Mouse (Mus musculus) right cerebral cortex, postnatal 25 days (tissue): ENCODE measurements around the gene Barhl2.
A peak's percentile ranks its signal among the peaks of the same experiment; 100 is the strongest.

Experiments
- DNase-seq: peaks from one replicate; pipeline ENCODE4 v3.0.0; 2022

Gene Barhl2

DNA sequence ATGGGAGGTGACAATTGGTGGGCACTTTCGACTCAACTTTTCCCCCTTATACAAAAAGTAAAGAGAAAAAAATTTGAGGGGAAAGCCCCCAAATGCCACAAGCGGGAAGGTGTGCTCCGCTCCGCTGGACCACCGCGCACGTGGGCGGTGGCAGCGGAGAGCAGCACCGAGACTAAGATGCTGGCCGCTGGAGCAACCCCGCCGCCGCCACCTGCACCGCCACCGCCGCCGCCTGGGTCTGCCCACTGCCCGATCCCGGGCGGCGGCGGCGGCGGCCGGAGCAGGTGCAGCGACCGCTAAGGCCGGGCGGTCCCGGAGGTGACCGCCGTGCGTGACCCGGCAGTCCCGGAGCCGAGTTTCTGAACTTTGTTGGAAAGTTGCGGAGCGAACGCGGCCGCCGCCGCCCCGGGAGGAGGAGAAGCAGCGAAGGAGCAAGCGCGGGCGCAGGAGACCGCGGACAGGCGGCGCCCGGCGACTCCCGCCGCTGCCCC, at the start of gene Barhl2:
Gene Barhl2 (minus strand): TSS at position 181 of the 491 bp plus-strand sequence.
- DNase-seq = no peak

DNA sequence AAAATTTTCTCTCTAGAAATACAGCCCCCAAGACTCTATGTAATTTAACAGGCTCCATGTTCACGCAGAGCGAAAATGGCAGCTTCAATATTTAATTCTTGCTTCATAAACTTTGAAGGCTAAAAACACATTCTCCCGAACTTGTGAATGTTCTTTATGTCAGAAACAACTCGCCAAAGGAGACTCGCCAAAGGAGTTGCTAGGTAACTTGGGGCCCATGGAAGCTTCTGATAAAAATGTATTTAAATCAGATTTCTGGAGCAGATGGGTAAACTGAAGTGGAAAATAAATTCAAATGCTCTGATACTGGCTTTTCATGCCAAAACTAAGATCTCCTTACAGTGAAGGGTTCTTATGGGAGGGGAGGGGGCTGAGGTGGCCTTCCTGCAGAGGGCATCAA, 48.1 kb upstream of the Barhl2 start:
- no peak for DNase-seq

DNA sequence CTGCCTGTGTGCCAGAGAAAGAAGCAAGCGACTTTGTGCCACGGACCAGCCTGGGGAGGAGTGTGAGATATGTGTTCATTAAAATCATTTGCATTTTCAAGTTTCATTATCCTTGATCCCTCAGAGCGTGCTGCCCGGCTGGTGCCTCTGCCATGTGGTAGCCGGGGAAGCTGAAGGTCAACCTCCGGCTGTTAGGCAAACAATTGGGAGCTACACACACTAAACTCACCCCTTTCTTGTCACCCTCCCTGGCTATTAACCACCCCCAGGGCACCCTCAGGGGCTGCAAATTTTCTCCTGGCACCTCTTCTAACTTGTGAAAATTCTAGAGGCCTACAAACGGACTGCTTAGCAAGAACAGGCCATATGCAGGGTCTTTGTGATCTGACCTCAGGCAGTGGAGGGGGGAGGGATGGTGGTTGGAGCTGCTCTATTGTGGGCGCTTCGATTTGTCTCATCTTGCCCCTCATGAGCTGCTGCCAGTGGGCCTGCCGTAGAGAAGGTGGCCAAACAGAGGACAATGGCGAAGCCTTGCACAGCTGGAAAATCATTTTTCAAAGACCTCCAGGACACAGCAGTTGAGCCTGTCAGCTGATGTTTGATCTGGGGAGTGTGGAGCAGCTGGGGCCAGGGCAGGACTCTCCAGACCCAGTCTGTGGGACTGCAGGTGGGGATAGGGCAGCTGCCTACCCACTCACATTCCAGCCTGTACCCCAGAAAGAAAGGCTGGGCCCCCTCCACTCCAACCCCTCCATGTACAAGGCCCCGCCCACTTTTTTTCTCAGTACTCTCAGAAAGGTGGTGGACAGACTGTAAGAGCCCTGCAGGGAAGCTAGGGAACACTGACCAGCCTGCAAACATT, 44.9 kb upstream of the Barhl2 start:
- DNase-seq = no peak

DNA sequence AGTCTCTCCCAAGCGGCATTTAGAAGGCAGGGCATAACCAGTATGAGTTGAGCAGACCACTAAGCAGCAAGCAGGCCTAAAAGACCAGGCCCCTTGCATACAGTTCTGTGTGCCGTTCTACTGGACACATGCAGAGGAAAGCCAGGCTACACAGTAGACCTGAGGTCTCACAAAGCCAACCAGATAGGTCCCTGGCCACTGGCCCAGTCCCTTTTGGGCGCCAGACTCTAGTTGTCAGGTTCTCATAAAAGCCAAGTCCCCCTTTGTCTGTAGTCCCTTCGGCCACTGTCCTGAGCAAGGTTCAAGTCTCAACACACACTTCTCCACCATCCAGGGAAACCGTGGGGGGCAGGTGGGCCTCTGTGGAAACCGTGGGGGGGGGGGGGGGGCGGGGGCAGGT, 44.3 kb upstream of the Barhl2 start:
- DNase-seq = no peak

DNA sequence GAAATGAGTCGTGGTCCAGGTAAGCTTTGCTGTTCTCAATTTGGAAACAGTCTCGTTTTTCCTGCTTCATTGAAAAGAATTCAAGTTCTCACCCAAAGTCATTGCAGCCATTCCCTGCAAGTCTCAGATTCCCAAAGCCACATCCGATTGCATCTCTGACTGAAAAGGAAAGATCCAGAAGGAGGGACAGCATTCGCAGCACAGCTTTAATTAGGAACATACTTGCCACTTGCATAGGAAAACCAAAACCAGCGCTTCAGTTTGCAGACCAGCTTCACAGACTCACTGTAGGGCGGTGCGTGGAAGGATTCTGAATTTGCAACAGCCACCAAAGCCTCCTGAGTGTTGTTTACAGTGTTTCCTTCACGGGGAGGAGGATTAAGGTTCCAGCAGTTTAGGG, 33.8 kb upstream of the Barhl2 start:
- DNase-seq = no peak

DNA sequence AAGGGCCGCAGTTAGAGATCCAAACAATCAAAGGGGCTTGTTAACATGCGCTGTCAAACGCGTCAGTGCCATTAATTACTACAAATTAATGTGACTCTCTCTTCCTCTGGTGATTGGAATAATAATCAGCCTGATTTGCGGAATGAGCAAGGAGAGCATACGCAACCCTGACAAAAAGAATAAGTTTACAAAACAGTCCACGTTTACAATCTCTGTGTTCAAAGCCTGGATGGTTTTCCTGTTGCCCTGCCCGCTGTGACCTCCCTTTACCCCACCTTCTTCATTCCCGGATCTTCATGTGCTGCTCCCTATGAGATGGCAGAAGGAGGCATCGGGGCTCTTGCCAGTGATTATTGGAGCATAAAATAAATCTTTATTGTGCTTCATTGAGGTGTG, 14.1 kb upstream of the Barhl2 start:
- DNase-seq = no peak

DNA sequence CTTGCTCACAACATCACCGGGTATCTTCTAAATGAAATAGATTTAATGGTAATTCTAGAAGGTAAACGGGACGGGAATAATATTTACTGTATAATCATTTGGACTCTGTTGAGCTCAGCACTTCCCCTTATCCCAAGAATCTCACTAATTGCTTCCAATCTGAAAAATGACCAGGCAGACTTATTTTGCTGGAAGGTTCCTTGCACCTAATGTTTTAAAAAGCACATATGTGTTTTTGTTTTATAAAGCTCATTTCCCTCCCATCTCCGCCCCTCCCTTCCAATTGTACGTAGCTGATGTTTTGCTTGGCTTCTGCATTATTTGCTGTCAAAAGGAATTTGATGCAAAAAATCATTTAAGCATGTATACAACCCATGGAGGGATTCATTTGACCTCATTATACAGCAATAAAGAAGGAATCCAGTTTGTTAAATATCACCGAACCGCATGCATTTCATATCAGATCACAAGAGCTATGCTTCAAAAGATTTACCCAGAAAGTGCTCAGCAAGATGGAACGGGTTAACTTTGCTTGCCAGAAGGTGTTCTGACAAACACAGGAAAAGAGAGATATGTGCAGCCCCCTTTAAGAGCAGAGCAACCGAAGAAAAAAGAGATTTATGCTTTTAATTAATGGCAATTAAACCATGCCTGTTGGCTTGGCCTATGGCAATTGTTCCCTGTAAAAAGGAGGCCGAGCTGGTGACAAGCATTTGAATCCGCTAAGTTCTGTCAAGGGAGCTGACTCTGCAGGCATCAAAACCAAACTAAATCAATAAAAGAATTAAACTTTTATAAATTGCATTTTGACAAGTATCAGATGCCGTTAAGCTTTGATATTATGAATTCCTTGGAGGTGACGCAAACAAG, 13.5 kb upstream of the Barhl2 start:
- DNase-seq = no peak

DNA sequence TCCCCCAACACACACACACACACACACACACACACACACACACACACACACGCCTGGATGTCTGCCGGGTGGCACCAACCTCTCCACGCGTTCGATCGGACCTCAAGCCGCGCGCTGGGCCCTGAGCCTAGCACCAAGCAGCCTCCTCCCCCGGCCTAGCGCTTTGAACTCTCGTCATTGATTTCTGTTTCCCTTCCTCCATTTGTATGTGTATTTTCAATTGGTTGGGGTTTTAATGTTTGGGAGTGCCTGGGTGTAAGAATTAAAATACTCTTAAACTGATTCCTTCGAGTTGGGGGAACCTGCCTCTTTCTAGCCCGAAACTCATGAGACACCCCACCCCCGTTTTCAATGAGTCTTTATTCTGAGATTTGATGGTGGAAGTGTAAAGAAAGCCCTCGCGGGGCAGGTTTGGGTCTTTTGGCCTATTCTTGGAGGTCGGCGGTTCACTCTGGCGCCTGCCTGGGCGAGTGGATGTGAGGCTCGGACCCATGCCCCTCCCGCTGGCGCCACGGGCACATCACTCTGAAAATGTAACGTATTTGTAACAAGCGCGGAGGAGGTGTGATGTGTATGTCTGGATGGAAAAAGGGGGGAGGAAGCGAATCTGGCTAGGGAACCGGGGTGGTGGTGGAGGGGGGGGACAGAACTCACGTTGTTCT, 7.3 kb upstream of the Barhl2 start:
- no peak for DNase-seq

DNA sequence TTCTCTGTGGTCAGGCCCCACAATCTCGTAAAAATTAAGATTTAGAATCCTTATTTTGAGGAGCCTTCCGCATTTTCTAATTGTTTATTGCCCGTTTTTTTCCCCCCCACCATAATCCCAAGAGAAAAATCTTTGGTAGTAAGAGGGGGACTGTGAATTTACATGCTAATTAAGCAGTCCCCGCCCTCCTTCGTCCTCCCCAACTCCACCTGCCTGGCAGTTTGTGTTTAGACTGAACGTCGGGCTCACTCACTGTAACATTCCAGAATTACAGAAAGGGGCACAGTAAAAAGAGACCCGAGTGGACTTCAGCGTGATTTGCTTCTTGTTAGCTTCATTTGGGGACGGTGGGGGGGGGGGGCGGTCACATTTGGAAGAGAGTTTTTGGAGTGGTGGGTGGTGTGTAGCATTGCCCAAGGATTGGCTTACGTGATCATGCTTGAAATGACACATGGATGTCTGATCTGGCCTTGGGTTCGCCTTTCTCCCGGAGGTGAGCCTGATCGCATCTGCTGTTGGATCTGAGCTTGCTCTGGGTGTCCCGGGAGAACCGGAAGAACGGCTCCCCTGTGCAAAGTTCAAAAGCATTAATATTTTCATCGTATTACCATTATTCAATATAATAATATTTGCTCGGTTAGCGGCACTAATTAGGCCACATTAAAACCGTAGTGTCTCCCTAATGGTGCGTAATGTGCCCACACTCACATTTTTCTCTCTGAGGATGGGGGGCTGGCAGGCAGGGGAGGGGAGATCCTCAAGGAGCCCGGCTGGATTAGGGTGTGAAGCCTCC, 6.6 kb upstream of the Barhl2 start:
- no peak for DNase-seq

DNA sequence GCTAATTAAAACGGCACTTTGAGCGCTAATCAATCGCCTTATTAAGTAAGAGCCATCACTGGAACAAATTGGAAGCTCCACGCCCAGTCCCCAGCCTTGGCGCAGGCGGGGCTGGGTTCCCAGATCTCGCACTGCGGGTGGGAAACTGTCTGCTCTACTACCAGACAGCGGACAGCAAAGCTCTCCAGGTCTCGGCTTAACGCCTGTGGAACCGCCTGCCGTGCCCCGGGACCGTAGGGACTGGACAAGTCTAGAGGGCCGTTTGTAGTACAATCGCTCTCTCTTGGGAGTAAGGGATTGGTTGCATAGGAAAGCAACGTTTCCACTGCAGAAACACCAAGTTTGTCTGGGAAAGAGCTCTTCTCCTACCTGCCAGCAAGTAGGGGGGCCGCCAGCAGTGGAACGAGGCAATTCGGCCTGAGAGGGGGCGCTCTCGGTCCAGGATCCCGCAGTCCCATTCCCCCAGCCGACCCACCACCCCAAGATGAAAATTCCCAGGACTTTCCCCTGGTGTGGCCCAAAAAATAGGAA, 5.8 kb upstream of the Barhl2 start:
- DNase-seq = peak; percentile 15

DNA sequence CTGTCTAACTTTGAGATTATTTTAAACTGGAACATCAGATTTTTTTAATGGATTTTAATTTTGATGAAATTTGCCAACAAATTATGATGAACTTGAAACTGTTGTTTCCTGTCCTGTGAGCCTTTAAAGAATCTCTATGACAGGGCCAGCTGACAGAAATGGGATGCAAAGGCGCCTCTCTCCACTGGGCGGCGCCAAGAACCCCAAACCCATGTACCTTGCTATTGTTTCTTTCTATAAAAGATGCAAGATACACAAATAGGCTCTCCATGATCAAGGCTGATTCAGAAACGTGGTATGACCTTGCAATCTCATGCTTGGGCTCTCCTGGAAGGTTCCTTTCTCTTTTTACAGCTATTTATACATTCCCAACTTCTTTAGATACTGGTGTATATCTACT, 3.9 kb upstream of the Barhl2 start:
- peak; percentile 34 for DNase-seq

DNA sequence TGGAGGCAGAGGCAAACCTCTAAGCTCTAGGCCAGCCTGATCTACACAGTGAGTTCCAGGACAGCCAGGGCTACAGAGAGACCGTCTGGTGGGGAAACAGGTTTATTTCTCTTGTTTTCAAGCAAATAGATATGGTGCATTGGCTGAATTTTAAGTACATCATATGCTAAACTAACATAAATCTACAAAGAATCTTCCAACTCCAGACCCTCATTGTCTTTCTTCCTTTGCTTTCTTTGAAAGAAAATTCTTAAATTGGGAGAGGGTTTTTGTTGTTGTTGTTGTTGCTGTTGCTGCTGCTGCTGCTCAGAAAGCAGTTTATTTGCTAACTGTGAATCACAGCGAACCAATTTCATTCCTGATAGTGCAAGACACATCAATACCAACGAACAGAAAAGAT, 3.5 kb upstream of the Barhl2 start:
- DNase-seq = no peak

DNA sequence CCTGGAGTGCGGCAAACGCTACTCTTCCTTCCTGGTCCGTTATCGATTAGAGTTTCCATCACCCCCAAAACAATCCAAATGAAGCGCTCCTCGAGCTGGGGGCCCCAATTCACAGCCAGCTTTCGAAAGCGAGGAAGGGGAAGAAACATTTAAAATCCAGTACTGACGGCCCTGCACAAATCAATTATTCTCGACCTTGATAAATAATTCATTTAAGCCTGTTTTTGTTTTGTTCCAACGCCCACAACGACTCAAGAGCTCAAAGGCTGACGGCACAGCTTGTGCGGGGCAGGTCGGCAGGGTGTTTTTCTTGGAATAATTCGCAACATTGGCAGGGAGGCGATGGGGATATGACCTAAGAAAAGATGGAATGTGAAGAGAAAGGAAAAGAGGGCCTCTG, 2.6 kb upstream of the Barhl2 start:
- no peak for DNase-seq

DNA sequence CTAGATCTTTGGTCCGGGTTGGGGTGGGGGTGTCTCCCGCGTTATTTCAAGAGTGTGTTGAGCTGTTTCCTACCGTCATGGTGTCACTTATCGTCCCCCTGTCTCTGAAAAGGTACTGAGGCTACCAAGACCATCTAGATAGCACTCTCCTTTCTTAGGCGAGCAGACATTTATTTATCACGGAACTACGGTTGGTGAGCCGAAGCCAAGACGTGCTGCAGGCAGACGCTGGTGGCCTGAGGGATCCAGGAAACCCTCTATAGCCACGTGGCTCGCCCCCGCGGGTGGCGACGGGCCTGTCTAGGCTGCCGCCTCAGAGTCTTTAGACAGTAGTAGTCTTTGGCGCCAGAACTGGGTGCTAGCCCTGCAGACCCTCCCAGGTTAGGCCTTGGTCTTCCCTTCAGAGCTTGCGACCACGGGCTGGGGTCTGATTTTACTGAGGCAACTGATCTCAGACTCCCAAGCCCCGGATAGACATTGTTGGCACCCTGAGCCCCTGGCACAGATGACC, 2.1 kb upstream of the Barhl2 start:
- DNase-seq = peak; percentile 6

DNA sequence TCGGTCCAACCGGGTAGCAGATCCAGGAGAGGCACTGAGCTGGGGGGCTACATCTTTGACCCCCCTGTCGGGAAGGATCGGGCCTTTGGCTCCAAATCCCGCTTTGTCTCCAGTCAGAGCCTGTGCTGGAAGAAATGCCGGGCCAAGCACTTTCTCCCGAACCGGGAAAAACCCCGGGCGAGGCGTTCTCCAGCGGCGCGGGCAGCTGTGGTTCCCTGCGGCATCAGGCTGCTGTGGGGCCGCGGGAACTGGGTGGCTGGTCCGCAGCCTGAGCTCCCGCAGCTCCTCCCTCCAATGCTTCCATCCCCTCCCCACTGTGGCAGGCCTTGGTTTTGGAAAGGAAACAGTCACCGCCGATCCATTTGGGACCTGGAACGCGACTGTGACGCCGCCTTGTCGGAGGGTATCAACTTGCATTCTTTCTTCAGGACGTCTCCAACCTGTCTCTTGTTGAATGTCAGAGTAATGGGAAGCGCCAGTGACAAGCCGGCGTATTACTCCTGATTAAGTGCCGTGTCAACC, 1.2 kb upstream of the Barhl2 start:
- peak; percentile 31 for DNase-seq

DNA sequence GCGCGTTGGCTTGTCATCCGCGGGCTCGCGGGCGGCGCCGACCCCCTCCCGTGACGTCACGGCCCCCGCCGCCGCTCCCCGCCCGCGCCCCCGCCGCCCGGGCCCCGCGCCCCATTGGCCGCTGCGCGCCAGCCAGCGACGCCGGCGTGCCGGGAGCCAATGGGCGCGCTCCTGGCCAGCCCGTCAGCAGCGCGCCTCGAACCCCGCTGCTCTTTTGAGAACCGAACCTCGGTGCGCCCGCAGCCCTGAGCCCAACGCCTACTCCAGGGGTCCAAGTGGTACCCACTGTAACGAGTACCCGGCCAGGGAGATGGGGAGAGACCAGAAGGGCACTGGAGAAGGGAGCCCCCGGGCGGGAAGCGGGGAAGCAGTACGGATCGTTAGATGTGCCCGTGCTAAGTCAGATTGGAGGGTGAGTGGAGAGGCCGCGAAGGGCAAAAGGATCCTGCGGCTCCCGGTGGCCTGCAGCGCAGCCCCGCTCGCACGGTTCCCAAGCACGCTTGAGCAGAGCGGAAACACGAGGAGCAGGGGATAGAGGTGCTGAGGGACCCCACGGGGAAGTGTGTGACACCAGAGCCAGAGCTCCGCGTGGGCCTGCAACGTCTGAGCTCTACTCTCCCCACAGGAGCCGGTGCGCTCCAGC, 632 bp upstream of the Barhl2 start:
- DNase-seq = peak; percentile 8

DNA sequence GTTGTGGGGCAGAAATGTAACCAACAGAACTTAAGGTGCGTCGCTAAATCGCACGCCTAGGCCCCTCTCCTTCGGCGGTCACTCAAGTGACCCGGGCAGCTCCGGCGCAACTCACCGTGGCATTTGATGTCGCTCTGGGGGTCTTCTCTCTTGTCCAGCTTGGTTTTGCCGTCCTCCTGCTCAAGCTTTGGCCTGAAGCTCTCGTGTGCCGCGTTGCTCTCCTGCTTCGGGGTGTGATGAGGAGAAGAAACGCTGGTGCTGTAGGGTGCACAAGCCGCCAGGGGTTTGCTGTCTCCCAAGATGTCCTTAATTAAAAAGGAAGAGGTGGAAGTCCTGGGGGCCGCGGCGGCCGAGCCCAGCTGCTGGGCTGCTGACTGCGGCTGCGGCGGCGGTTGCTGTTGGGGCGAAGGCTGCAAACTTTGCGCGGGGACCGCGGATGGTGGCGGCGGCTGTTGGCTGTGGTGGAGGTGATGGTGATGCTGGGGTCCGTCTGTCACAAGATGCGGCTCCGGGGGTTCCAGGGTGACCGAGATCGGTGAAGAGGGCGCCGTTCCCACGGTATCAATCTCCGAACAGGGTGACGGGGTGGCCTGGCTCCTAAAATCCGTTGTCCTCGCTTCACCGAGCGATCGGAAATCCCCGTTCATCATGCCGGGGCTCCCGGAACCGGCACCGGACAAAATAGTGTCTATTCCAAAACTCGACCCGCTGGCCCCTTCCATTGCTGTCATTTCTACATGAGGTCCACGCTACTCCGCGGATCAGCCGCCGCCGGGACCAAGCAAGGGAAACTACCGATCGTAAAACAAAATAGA, 648 bp downstream of the Barhl2 start:
- peak; percentile 35 for DNase-seq

DNA sequence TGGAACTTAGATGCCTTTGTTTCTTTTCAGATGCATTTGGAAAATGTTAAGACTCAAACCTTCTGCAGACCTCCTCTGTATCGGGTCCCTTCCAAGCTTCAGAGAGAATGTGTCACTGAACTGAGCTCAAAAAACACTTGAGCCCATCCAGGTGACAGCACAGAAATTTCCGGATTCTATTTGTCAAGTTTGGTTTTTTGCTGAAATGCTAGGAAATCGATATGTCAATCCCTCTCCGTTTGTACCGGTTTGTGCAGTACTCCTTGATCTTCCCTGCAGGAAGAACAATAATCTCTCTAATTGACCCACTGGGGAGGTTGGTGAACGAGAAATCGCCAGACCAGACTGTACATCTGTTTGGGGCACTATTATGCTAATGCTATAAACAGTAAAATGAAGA, 2.0 kb downstream of the Barhl2 start:
- no peak for DNase-seq

DNA sequence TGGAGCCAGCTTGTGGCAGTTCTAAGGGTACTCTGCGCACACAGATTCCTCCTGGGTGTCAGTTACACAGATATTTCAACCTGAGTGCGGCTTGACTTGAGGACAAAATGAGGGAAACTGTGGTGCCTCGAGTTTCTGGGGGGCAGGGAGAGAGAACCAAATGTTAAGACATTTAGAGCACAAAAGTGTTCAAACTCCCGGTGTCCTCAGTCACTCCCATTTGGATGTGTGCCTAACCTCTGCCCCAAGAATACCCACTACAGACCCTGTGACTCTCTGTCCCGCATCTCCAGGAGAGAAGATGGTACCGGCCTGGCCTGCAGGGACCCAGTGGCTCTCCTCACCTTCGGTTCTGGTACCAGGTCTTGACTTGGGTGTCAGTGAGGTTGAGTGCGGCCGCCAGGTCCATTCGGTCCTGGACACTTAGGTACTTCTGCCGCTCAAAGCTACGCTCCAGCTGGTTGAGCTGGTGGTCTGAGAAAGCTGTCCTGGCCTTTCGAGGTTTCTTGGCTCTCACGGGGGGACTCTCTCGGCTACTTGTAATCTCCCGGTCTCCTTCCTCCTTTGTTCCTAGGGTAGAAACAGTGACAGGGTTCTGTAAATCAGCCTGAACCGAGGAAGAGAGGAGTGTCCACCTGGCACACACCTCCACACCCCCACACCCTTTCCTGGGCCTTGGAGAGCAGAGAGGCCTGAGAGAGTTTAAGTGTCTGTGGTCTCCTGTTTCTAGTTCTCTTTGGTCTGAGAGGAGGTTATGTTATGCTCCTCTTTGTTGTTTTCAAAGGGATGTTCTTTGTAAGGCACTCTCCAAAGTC, 2.7 kb downstream of the Barhl2 start:
- no peak for DNase-seq
